Mouse (Mus musculus) small intestine, adult 2 months (tissue): Measurements from ENCODE around the gene Icam2.

Experiments used
- CTCF ChIP-seq: fragments of 200-500 bp; IDR thresholded peaks from 2 replicates; pipeline ENCODE4 v1.5.1; 2012; ENCODE audit warnings: low read depth, mild to moderate bottlenecking, control low read depth, inconsistent platforms, low read length, moderate library complexity, mixed read lengths; ENCODE audit not compliant: insufficient replicate concordance, insufficient read length; ENCODE audit errors: extremely low read depth
- POLR2A ChIP-seq: fragments of 200-500 bp; IDR thresholded peaks from 2 replicates; pipeline ENCODE4 v1.6.1; 2012; ENCODE audit warnings: low read depth, mild to moderate bottlenecking, control low read depth, inconsistent platforms, low read length, moderate library complexity

DNA sequence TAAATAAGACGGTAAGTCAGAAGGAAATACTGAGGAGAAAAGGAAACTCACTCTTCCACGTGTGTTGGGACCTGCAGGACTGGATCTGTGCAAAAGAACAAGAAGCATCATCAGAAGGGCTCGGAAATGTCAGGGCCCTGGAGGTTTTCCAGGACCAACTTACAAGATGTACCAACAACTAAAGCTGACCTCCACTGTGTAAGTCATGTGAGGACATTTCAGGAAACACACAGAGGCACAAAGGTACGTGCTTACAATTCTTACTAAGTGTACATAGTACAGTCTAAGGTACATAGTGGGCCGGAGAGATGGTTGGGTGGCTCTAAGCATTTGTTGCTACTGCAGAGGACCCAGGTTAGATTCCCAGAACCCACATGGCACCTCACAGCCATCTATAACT lies 49.2 kb upstream of the Icam2 start:
- no peak for TF ChIP-seq CTCF
- no peak for TF ChIP-seq POLR2A
